ENCODE assay signal across 18 mouse cellular contexts in genomic region chr9:71480305-71480704, GRCm38 (mm10). TPM values are rescaled to one million over a fixed set of nuclear protein-coding genes. Genes with fewer than 3 reads are reported as not detected.
DNase-seq lines count a peak whose midpoint lies in the region; ATAC-seq and TF ChIP-seq lines count a peak whose summit lies in the region.
"Had no signal": no experiment of that assay in that cellular context is flagged by ENCODE, and none has a peak within 500 bp of the region (broad histone marks: within the 10 kb centered on the region; RNA-seq: fewer than 3 reads in every experiment).

No protein-coding gene starts in this region.

- peak; percentile 69 for ATAC-seq in liver, embryonic 12.5 days
- ATAC-seq in liver, postnatal 0 days: no peak
- ATAC-seq in liver, embryonic 15.5 days (ENCODE audit: insufficient read depth): peak; percentile 36; the same call in 1 of the 2 replicates
- ATAC-seq in intestine, embryonic 15.5 days: no peak
- ATAC-seq: forebrain, embryonic 16.5 days had no signal

- 0 out of 2 replicates have a peak overlapping the region, but pooled peaks have one; percentile 31 for H3K27ac ChIP-seq in liver, embryonic 12.5 days
- H3K27ac ChIP-seq in liver, postnatal 0 days (ENCODE audit: low read depth): no peak overlapping the region
- no peak overlapping the region for H3K27ac ChIP-seq in liver, embryonic 15.5 days (replicated peaks)
- H3K27ac ChIP-seq in intestine, embryonic 15.5 days: no peak overlapping the region
- H3K27ac ChIP-seq: embryonic facial prominence, embryonic 13.5 days; forebrain, embryonic 12.5 days; hindbrain, embryonic 10.5 days; hindbrain, embryonic 14.5 days had no signal

- DNase-seq in liver, postnatal 0 days: no peak
- peak; percentile 52 for DNase-seq in c-Kit-positive CD71-positive TER-119-negative erythroid progenitor cells, embryonic 14.5 days (ENCODE audit: low read depth)
- DNase-seq in left cerebral cortex, postnatal 25 days (ENCODE audit: low spot score in 2 of 2): no peak
- DNase-seq: adrenal gland, adult 8-10 months; cerebellum, adult 18-20 months; cerebellum, adult 9-11 months; cerebellum, postnatal 36 days; gastrocnemius, postnatal 10 days had no signal

- H3K9me3 ChIP-seq in liver, embryonic 12.5 days (replicated peaks): no peaks in the 10 kb centered on the region
- H3K9me3 ChIP-seq in liver, postnatal 0 days (ENCODE audit: low read length): no peaks in the 10 kb centered on the region
- H3K9me3 ChIP-seq in liver, embryonic 15.5 days (replicated peaks): no peaks in the 10 kb centered on the region
- H3K9me3 ChIP-seq in intestine, embryonic 15.5 days: no peaks in the 10 kb centered on the region
- H3K9me3 ChIP-seq: embryonic facial prominence, embryonic 13.5 days; forebrain, embryonic 12.5 days; heart, embryonic 12.5 days had no signal

- peaks cover 84% of the 10 kb centered on the region for H3K36me3 ChIP-seq in liver, embryonic 12.5 days
- peaks cover 74% of the 10 kb centered on the region for H3K36me3 ChIP-seq in liver, postnatal 0 days (replicated peaks; ENCODE audit: insufficient read depth, low read length)
- H3K36me3 ChIP-seq in liver, embryonic 15.5 days (replicated peaks): peaks cover 80% of the 10 kb centered on the region
- peaks cover 68% of the 10 kb centered on the region for H3K36me3 ChIP-seq in intestine, embryonic 15.5 days

- H3K4me1 ChIP-seq in liver, embryonic 12.5 days: peaks cover 54% of the 10 kb centered on the region
- peaks cover 11% of the 10 kb centered on the region for H3K4me1 ChIP-seq in liver, postnatal 0 days (ENCODE audit: insufficient read depth)
- H3K4me1 ChIP-seq in liver, embryonic 15.5 days (replicated peaks): peaks cover 32% of the 10 kb centered on the region
- H3K4me1 ChIP-seq in intestine, embryonic 15.5 days (replicated peaks): peaks cover 7% of the 10 kb centered on the region; the same call in 1 of the 2 replicates

- TF ChIP-seq EP300 in liver, postnatal 0 days (IDR thresholded peaks at IDR 0.05; ENCODE audit: low read depth): no peak

- intact Hi-C loops in left cerebral cortex, postnatal 25 days (cut with DNase I): no loop called here

- H3K4me3 ChIP-seq in liver, embryonic 12.5 days: no peak overlapping the region
- H3K4me3 ChIP-seq in liver, postnatal 0 days (ENCODE audit: low read depth, low read length): no peak overlapping the region
- no peak overlapping the region for H3K4me3 ChIP-seq in liver, embryonic 15.5 days (replicated peaks)
- no peak overlapping the region for H3K4me3 ChIP-seq in intestine, embryonic 15.5 days (replicated peaks)
- H3K4me3 ChIP-seq: embryonic facial prominence, embryonic 13.5 days; forebrain, embryonic 12.5 days; heart, embryonic 12.5 days; hindbrain, embryonic 10.5 days had no signal

- peak overlapping the region; percentile 31 for H3K4me2 ChIP-seq in liver, embryonic 12.5 days
- H3K4me2 ChIP-seq in liver, postnatal 0 days (ENCODE audit: low read depth, low read length): no peak overlapping the region
- H3K4me2 ChIP-seq in liver, embryonic 15.5 days: no peak overlapping the region
- H3K4me2 ChIP-seq in intestine, embryonic 15.5 days (replicated peaks): no peak overlapping the region
- H3K4me2 ChIP-seq: embryonic facial prominence, embryonic 13.5 days; forebrain, embryonic 12.5 days; heart, embryonic 12.5 days; hindbrain, embryonic 14.5 days had no signal

- H3K9ac ChIP-seq in liver, embryonic 12.5 days: peak overlapping the region; percentile 12; the same call in 1 of the 2 replicates
- H3K9ac ChIP-seq in liver, postnatal 0 days (replicated peaks): no peak overlapping the region
- H3K9ac ChIP-seq in liver, embryonic 15.5 days: no peak overlapping the region
- H3K9ac ChIP-seq in intestine, embryonic 15.5 days: no peak overlapping the region
- H3K9ac ChIP-seq: embryonic facial prominence, embryonic 13.5 days; forebrain, embryonic 12.5 days; heart, embryonic 12.5 days; hindbrain, embryonic 14.5 days had no signal

- TF ChIP-seq CTCF in liver, postnatal 0 days (IDR thresholded peaks at IDR 0.05; ENCODE audit: low read depth): no peak

- 40% methylated on average over 2 of the region's 2 CpGs for WGBS in liver, embryonic 12.5 days (ENCODE audit: insufficient replicate concordance)
- WGBS in liver, postnatal 0 days (ENCODE audit: insufficient replicate concordance): 71% methylated on average over 2 of the region's 2 CpGs
- WGBS in liver, embryonic 15.5 days (ENCODE audit: insufficient replicate concordance): 44% methylated on average over 2 of the region's 2 CpGs
- WGBS in intestine, embryonic 15.5 days: 97% methylated on average over 2 of the region's 2 CpGs

- no peaks in the 10 kb centered on the region for H3K27me3 ChIP-seq in liver, embryonic 12.5 days (replicated peaks)
- H3K27me3 ChIP-seq in liver, postnatal 0 days (ENCODE audit: insufficient read depth, low read length): no peaks in the 10 kb centered on the region
- H3K27me3 ChIP-seq in liver, embryonic 15.5 days: no peaks in the 10 kb centered on the region
- no peaks in the 10 kb centered on the region for H3K27me3 ChIP-seq in intestine, embryonic 15.5 days (replicated peaks)
- H3K27me3 ChIP-seq: CH12.LX; embryonic facial prominence, embryonic 13.5 days; forebrain, embryonic 12.5 days; heart, embryonic 12.5 days had no signal

RNA-seq across cellular contexts. Expression of gene Polr2m, which starts 5.4 kb away (rescaled TPM):
- 209 and 213 TPM in 2 replicates for polyA plus RNA-seq in liver, embryonic 12.5 days (2016; fragmentation: Nextera tagmentation; extraction: Ambion mirVana)
- 69.2 and 71.1 TPM in 2 replicates for polyA plus RNA-seq in liver, postnatal 0 days (2015; fragmentation: Nextera tagmentation; extraction: Ambion mirVana)
- polyA plus RNA-seq in liver, embryonic 15.5 days (2015; fragmentation: Nextera tagmentation; extraction: Ambion mirVana): 105 TPM in 2 replicates
- total RNA-seq in left cerebral cortex, postnatal 25 days (2021): 100 to 1,000 TPM; 192 to 208 TPM
- 324 and 329 TPM in 2 replicates for polyA plus RNA-seq in intestine, embryonic 15.5 days (2015; fragmentation: Nextera tagmentation; extraction: Ambion mirVana)

Comparison
In these comparisons a context has a peak if more than half of its experiments do, and no peak if none do; other contexts are left out.
1. ATAC-seq: peak in liver, embryonic 12.5 days (single experiment) and liver, embryonic 15.5 days (single experiment); none in liver, postnatal 0 days (single experiment) and intestine, embryonic 15.5 days (single experiment).